In the genomic region with DNA sequence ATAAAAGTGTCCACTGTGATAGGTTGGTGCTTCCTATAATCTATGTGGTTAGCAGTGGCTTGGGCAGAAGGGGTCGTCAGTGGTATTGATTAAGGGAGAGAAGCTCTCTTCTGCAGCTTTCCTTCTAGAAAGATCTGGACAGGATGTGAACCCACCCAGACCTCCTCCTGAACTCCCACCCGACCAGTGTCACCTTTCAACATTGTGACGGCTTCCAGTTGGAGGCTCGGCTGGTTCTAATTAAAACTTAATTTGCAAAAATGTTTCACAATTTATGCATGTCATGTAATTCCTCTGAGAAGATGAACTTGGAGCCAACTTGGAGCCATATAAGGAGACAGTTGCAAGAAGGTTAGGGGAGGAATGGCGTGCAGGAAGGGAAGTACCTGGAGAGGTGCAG, we compare ENCODE assay signal across 30 mouse cellular contexts.
A peak's percentile ranks its signal among the peaks of the same experiment; 100 is the strongest.
DNase-seq lines count a peak whose midpoint lies in the region; ATAC-seq and TF ChIP-seq lines count a peak whose summit lies in the region.
"Had no signal": no experiment of that assay in that cellular context is flagged by ENCODE, and none has a peak within 500 bp of the region (broad histone marks: within the 10 kb centered on the region; RNA-seq: fewer than 3 reads in every experiment).

No protein-coding gene starts in this region.

- peak; percentile 32 for DNase-seq in embryo, embryonic 10.5 days (ENCODE audit: low spot score)
- DNase-seq in embryo, embryonic 11 days, result no peak
- peak; percentile 46 for DNase-seq in kidney, postnatal 0 days (ENCODE audit: low spot score)
- peak; percentile 51 to 63 for DNase-seq in kidney, postnatal 4 days
- no peak for DNase-seq in kidney, postnatal 25 days
- DNase-seq in cerebellum, adult 8-10 months, result no peak
- DNase-seq: adrenal gland, postnatal 10 days; adrenal gland, postnatal 36 days; B cell, adult 2 months; cerebellum, adult 18-20 months; cerebellum, adult 9-11 months; cerebellum, postnatal 25 days; forebrain, postnatal 0 days; gastrocnemius, adult 2 months; gastrocnemius, postnatal 14 days; heart, adult 18-20 months; heart, postnatal 14 days; heart, postnatal 4 days had no signal

- no peaks in the 10 kb centered on the region for H3K4me1 ChIP-seq in kidney, postnatal 0 days (replicated peaks; ENCODE audit: insufficient read depth, low read length)
- no peaks in the 10 kb centered on the region for H3K4me1 ChIP-seq in kidney, embryonic 16.5 days (ENCODE audit: insufficient read depth, low read length)
- H3K4me1 ChIP-seq in embryonic facial prominence, embryonic 15.5 days, result peaks cover 33% of the 10 kb centered on the region

- no peak overlapping the region for H3K27ac ChIP-seq in kidney, postnatal 0 days
- no peak overlapping the region for H3K27ac ChIP-seq in kidney, embryonic 16.5 days (ENCODE audit: low read length)
- peak overlapping the region; percentile 68 for H3K27ac ChIP-seq in embryonic facial prominence, embryonic 15.5 days (replicated peaks)
- H3K27ac ChIP-seq: gastrocnemius, adult 2 months; heart, embryonic 15.5 days; hindbrain, embryonic 14.5 days; hindbrain, postnatal 0 days had no signal

- no peak for TF ChIP-seq CTCF in kidney, postnatal 0 days (IDR thresholded peaks at IDR 0.05; ENCODE audit: low read depth)

- H3K9me3 ChIP-seq in kidney, postnatal 0 days (replicated peaks; ENCODE audit: low read length), result no peaks in the 10 kb centered on the region
- no peaks in the 10 kb centered on the region for H3K9me3 ChIP-seq in kidney, embryonic 16.5 days (ENCODE audit: low read length)
- H3K9me3 ChIP-seq in embryonic facial prominence, embryonic 15.5 days (replicated peaks), result no peaks in the 10 kb centered on the region
- H3K9me3 ChIP-seq: heart, embryonic 12.5 days; heart, embryonic 15.5 days had no signal

- no peaks in the 10 kb centered on the region for H3K27me3 ChIP-seq in kidney, postnatal 0 days (ENCODE audit: insufficient read depth, low read length)
- H3K27me3 ChIP-seq in kidney, embryonic 16.5 days (ENCODE audit: insufficient read depth, low read length), result no peaks in the 10 kb centered on the region
- no peaks in the 10 kb centered on the region for H3K27me3 ChIP-seq in embryonic facial prominence, embryonic 15.5 days
- H3K27me3 ChIP-seq: CH12.LX; heart, embryonic 12.5 days; heart, embryonic 15.5 days; Patski had no signal

- ATAC-seq in kidney, postnatal 0 days (replicated peaks; ENCODE audit: low FRiP score, low read depth), result no peak
- no peak for ATAC-seq in kidney, embryonic 16.5 days (ENCODE audit: low FRiP score, low TSS enrichment)
- ATAC-seq in embryonic facial prominence, embryonic 15.5 days (ENCODE audit: insufficient number of reproducible peaks, low FRiP score, low TSS enrichment, low read depth), result no peak
- ATAC-seq: forebrain, embryonic 14.5 days; forebrain, postnatal 0 days; hindbrain, postnatal 0 days; inflammation-experienced regulatory T-cells, adult 6 months; intestine, embryonic 16.5 days; Patski had no signal

- H3K9ac ChIP-seq in kidney, postnatal 0 days (ENCODE audit: low read depth, low read length), result no peak overlapping the region
- no peak overlapping the region for H3K9ac ChIP-seq in kidney, embryonic 16.5 days (replicated peaks; ENCODE audit: low read length)
- H3K9ac ChIP-seq in embryonic facial prominence, embryonic 15.5 days, result no peak overlapping the region
- H3K9ac ChIP-seq: forebrain, postnatal 0 days; heart, embryonic 12.5 days; heart, embryonic 15.5 days; hindbrain, embryonic 14.5 days had no signal

- H3K4me2 ChIP-seq in kidney, postnatal 0 days (ENCODE audit: low read length), result no peak overlapping the region
- H3K4me2 ChIP-seq in kidney, embryonic 16.5 days (replicated peaks; ENCODE audit: low read depth, low read length), result no peak overlapping the region
- H3K4me2 ChIP-seq in embryonic facial prominence, embryonic 15.5 days (replicated peaks), result no peak overlapping the region
- H3K4me2 ChIP-seq: heart, embryonic 12.5 days; heart, embryonic 15.5 days; hindbrain, embryonic 14.5 days had no signal

- no peaks in the 10 kb centered on the region for H3K36me3 ChIP-seq in kidney, postnatal 0 days (ENCODE audit: insufficient read depth, low read length)
- no peaks in the 10 kb centered on the region for H3K36me3 ChIP-seq in kidney, embryonic 16.5 days (ENCODE audit: insufficient read depth, low read length)
- H3K36me3 ChIP-seq in embryonic facial prominence, embryonic 15.5 days, result no peaks in the 10 kb centered on the region
- H3K36me3 ChIP-seq: G1E; heart, embryonic 12.5 days; heart, embryonic 15.5 days had no signal

- 34% methylated on average over 5 of the region's 5 CpGs for WGBS in kidney, postnatal 0 days
- 30% methylated on average over 5 of the region's 5 CpGs for WGBS in kidney, embryonic 16.5 days
- WGBS in embryonic facial prominence, embryonic 15.5 days, result 42% methylated on average over 5 of the region's 5 CpGs

- no peak overlapping the region for H3K4me3 ChIP-seq in kidney, postnatal 0 days (replicated peaks; ENCODE audit: low read depth, low read length)
- H3K4me3 ChIP-seq in kidney, embryonic 16.5 days (ENCODE audit: low read length), result no peak overlapping the region
- no peak overlapping the region for H3K4me3 ChIP-seq in embryonic facial prominence, embryonic 15.5 days (replicated peaks)
- H3K4me3 ChIP-seq: gastrocnemius, adult 2 months; heart, embryonic 12.5 days; heart, embryonic 15.5 days had no signal

Comparison
In these comparisons a context has a peak if more than half of its experiments do, and no peak if none do; other contexts are left out.
1. DNase-seq: peak in embryo, embryonic 10.5 days (single experiment), kidney, postnatal 0 days (single experiment) and kidney, postnatal 4 days (2 of 2); none in embryo, embryonic 11 days (single experiment), kidney, postnatal 25 days (0 of 2) and cerebellum, adult 8-10 months (single experiment).